Mouse (Mus musculus) erythroid progenitor cell, adult 5-6 weeks (primary cell): Measurements from ENCODE around the gene Cdk19. TPM values are rescaled to one million over a fixed set of nuclear protein-coding genes. Genes with fewer than 3 reads are reported as not detected.

ENCODE experiments used
- total RNA-seq, 2 experiments: library from RNA; stranded (forward) in 1 of 2; stranded (reverse) in 1 of 2; fragments of 150-400 nt in 1 of 2; fragments of 186-747, 209-891 nt in 1 of 2; gene quantifications; 2 replicates each; pipeline versions ENCODE4 v1.2.3 to v1.2.4; 2015 to 2017; ENCODE audit warnings: low replicate concordance in 2 of 2

Cdk19 gene
- total RNA-seq, 2 experiments from 2014 or later: 34.6 to 36.9 TPM

Other genes with a start within 250 kb of the Cdk19 start
- gene Slc16a10, start 197.3 kb upstream of the Cdk19 start, total RNA-seq (2015; ENCODE audit: low replicate concordance): 431 and 444 TPM in 2 replicates
- gene Slc16a10, start 197.3 kb upstream of the Cdk19 start, total RNA-seq (2017; ENCODE audit: low replicate concordance): 329 and 368 TPM in 2 replicates
- 13.0 and 15.5 TPM in 2 replicates for gene Rpf2, start 92.5 kb upstream of the Cdk19 start, total RNA-seq (2015; ENCODE audit: low replicate concordance)
- 18.4 and 19.4 TPM in 2 replicates for gene Rpf2, start 92.5 kb upstream of the Cdk19 start, total RNA-seq (2017; ENCODE audit: low replicate concordance)
- gene Gtf3c6, start 81.5 kb upstream of the Cdk19 start, total RNA-seq (2015; ENCODE audit: low replicate concordance): 14.3 and 19.8 TPM in 2 replicates
- 7.4 and 38.7 TPM in 2 replicates for gene Gtf3c6, start 81.5 kb upstream of the Cdk19 start, total RNA-seq (2017; ENCODE audit: low replicate concordance)
- 80.7 and 121 TPM in 2 replicates for gene Amd1, start 37.4 kb upstream of the Cdk19 start, total RNA-seq (2015; ENCODE audit: low replicate concordance)
- gene Amd1, start 37.4 kb upstream of the Cdk19 start, total RNA-seq (2017; ENCODE audit: low replicate concordance): 79.4 and 101 TPM in 2 replicates
- gene Slc22a16, start 230.8 kb downstream of the Cdk19 start, total RNA-seq (2015; ENCODE audit: low replicate concordance): not detected in 2 replicates
- not detected in 2 replicates for gene Slc22a16, start 230.8 kb downstream of the Cdk19 start, total RNA-seq (2017; ENCODE audit: low replicate concordance)